Mouse (Mus musculus): ENCODE measurements around the gene Rcc1. TPM values are rescaled to one million over a fixed set of nuclear protein-coding genes. Genes with fewer than 3 reads are reported as not detected.

The Rcc1 gene
- 27.0 and 42.3 TPM in 2 replicates for total RNA-seq (2015; ENCODE audit: low replicate concordance)
- total RNA-seq (2017; ENCODE audit: low replicate concordance): 36.5 and 47.0 TPM in 2 replicates

- peak; percentile 84 for ATAC-seq (replicated peaks; ENCODE audit: low FRiP score, poor library complexity, severe bottlenecking)
These were observed at the start of gene Rcc1 for GRCm38 (mm10) chr4:132353481-132353885. TSS of gene Rcc1 (minus strand) at chr4:132353605.

DNA sequence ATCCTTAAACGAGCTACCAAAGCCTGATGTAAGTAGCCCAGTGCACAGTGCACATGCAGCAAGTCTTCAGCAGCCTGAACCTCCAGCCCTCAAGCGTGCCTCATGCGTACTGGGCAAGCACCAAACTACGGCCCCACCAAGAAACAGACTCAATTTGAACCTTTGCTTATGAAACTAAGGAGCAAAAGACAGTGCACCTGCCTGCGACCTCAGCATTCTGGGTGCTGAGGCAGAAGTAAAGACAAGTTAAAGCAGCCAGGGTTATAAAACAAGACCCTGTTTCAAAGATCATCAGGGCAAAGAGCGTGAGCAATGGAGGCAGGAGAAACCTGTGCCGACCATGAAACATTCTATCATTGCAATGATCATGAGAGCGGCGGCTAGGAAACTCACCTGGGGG, 47.6 kb upstream of the Rcc1 start:
- ATAC-seq (replicated peaks; ENCODE audit: low FRiP score, poor library complexity, severe bottlenecking): no peak

DNA sequence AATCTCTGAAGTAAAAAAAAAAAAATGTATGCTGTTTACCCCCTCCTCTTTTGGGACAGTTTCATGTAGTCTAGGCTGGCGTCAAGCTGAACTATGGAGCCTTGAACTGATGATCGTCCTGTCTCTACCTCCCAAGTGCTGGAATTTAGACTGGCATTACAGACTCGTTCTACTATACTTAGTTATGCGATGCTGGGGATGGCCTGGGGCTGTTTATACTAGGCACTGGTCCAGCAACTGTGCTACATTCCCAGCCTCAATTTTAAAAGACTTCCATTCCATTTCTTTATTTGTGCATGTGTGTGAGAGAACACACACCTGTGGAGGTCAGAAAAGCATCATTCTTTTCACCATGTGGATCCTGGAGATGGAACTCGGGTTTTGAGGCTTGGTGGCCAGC, 45.5 kb upstream of the Rcc1 start:
- ATAC-seq (replicated peaks; ENCODE audit: low FRiP score, poor library complexity, severe bottlenecking): no peak

DNA sequence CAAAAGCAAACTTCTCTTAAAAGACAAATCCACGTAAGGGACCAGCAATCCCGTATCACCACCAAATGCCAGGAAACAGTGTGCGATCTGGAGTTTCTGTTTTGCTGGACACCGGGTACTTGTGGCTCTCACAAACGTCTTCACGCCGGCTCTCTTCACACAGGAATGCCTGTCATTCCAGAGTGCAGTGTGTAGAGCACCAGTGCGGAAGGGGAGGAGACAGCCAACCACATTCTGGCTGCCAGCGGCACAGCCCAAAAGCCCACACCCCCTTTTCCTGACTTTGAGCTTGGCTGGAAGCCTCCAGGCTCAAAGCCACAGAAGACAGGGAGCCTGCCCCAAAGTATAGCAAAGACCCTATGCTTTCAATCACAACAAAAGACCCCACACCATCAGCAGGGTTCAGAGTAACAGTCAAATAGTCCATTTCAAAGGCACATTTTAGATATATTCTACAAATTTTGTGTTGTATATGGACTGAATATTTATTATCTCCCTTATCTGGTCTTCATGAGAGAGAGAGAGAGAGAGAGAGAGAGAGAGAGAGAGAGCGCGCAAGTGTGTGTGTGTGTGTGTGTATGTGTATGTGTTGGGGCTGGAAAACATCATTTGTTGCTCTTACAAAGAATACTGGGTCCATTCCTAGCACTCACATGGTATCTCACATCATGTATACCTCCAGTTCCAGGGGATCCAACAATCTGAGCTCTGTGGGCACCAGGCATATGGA, 44.8 kb upstream of the Rcc1 start:
- peak; percentile 97 for ATAC-seq (replicated peaks; ENCODE audit: low FRiP score, poor library complexity, severe bottlenecking)

- no peak for ATAC-seq (replicated peaks; ENCODE audit: low FRiP score, poor library complexity, severe bottlenecking)
These were observed 43.7 kb upstream of the Rcc1 start for GRCm38 (mm10) chr4:132397120-132397519.

DNA sequence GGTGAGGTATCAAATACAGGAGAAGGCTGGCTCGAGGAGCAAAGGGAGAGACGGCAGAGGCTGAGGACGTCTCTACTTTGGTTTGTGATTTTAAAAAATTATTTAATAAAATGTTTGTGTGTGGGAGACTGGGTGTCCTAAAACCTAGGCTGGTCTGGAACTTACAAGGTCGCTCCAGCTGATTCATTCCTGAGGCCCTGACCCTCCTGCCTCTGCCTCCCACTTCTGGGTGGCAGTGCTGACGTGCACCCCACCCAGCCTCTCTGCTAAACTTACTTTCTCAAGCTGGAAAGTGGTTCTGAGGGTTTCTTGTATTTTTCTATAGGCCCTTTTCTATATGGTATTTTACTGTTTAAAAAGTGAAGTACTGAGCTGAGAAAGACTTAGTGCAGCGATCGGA, 42.8 kb upstream of the Rcc1 start:
- no peak for ATAC-seq (replicated peaks; ENCODE audit: low FRiP score, poor library complexity, severe bottlenecking)

DNA sequence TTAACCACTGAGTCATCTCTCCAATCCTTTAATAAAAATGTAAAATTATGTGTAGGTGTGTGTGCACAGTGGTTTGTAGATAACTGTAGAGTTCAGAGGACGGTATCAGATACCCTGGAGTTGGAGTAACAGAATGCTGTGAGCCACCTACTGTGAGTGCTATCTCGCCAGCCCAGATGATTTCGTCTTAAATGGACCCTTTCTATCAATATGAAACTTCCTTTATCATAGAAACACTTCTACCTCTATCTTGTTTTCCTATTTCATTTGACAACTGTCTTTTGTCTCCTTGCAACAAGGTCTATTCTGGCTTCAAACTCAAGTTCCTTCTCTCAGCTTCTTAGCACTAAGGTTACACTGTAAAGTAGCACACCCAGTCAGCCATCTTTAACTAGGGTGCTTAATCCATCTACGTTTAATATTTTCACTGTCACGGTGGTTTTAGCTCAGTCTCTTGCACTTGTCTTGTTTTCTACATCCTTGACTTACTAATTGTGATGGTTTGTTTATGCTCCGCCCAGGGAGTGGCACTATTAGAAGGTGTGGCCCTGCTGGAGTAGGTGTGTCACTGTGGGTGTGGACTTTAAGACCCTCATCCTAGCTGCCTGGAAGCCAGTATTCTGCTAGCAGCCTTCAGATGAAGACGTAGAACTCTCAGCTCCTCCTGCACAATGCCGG, 37.8 kb upstream of the Rcc1 start:
- ATAC-seq (replicated peaks; ENCODE audit: low FRiP score, poor library complexity, severe bottlenecking): peak; percentile 88

- ATAC-seq (replicated peaks; ENCODE audit: low FRiP score, poor library complexity, severe bottlenecking): no peak
These were observed 35.9 kb upstream of the Rcc1 start for GRCm38 (mm10) chr4:132389302-132389701.

- ATAC-seq (replicated peaks; ENCODE audit: low FRiP score, poor library complexity, severe bottlenecking): no peak
These were observed 34.2 kb upstream of the Rcc1 start for GRCm38 (mm10) chr4:132387617-132388016.

DNA sequence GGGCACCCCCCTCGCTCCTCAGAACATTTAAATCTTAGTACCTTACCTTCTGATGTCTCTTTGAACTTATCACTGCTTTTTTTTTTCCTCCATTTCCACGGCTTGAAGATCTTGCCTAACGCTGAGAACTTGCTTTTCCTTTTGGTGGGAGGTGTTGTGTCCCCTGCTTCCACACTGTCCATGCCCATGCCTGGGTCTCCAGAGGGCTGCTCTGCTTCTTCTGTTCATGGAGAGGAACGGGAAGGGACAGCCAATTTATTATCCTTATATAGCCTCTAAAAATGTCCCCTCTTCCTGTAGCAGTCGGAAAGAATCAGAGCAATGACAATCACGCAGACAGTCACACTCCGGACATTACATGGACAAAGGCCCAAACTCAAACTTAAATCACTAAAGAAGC, 33.4 kb upstream of the Rcc1 start:
- ATAC-seq (replicated peaks; ENCODE audit: low FRiP score, poor library complexity, severe bottlenecking): no peak

- no peak for ATAC-seq (replicated peaks; ENCODE audit: low FRiP score, poor library complexity, severe bottlenecking)
These were observed 32.5 kb upstream of the Rcc1 start for GRCm38 (mm10) chr4:132385771-132386410.

GRCm38 (mm10) chr4:132383455-132383854, 30.1 kb upstream of the Rcc1 start:
- no peak for ATAC-seq (replicated peaks; ENCODE audit: low FRiP score, poor library complexity, severe bottlenecking)

GRCm38 (mm10) chr4:132382296-132382695, 28.9 kb upstream of the Rcc1 start:
- no peak for ATAC-seq (replicated peaks; ENCODE audit: low FRiP score, poor library complexity, severe bottlenecking)

DNA sequence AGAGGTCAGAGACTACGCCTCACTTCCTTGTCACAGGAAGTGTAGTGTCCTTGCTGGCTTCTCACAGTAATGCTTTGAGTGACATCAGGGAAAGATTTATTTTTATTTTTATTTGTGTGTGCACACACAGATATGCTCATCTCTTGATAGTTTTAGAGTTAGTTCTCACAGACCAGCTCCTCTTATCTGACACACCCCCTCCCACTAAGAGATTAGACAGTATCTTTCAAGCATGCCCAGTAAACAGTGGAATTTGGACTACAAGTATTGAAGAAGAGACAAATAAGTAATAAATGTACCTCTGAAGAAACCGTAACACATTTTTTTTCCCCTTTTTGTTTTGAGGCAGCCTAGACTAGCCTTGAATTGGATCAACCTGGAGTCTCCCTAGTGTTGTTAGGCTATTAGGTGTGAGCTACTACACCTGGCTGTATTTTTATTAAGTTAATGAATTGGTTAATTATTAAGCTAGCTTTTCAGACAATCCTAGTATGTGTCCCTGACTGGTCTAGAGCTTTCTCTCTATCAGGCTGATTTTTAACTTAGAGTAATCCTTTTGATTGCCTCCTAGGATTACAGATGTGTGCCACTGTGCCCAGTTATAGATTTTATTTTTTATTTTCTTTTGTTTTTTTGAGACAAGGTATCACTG, 27.7 kb upstream of the Rcc1 start:
- no peak for ATAC-seq (replicated peaks; ENCODE audit: low FRiP score, poor library complexity, severe bottlenecking)

GRCm38 (mm10) chr4:132373820-132374219, 20.4 kb upstream of the Rcc1 start:
- no peak for ATAC-seq (replicated peaks; ENCODE audit: low FRiP score, poor library complexity, severe bottlenecking)

- ATAC-seq (replicated peaks; ENCODE audit: low FRiP score, poor library complexity, severe bottlenecking): no peak
These were observed 16.7 kb upstream of the Rcc1 start for GRCm38 (mm10) chr4:132369953-132370750.

- no peak for ATAC-seq (replicated peaks; ENCODE audit: low FRiP score, poor library complexity, severe bottlenecking)
These were observed 14.2 kb upstream of the Rcc1 start for GRCm38 (mm10) chr4:132367480-132368201.

DNA sequence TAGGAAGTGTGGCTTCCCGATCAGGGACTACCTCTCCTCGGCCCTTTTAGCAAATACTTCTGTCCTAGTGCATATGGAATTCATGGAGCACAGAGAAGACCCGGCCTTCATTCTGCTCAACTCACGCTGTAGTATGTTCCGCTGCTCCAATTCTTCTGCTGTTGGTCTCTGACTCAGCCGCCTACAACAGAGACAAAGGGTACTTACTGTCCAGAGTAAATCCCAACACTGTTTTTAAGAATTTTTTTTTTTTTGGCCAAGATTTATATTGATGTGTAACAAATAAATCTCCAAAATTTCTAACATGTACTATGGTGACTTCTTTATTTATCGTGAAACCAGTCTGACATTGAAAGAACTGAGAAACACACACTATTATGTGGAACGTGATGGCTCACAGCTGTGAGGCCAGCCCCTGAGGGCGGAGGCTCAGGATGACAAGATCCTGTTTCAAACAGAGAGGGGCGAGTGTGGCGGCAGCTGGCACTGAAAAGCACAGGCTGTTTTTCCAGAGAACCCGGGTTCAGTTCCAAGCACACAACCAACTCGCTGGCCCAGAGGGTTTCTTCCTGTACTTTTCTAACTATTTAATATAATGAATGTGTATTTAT, 12.2 kb upstream of the Rcc1 start:
- ATAC-seq (replicated peaks; ENCODE audit: low FRiP score, poor library complexity, severe bottlenecking): no peak

DNA sequence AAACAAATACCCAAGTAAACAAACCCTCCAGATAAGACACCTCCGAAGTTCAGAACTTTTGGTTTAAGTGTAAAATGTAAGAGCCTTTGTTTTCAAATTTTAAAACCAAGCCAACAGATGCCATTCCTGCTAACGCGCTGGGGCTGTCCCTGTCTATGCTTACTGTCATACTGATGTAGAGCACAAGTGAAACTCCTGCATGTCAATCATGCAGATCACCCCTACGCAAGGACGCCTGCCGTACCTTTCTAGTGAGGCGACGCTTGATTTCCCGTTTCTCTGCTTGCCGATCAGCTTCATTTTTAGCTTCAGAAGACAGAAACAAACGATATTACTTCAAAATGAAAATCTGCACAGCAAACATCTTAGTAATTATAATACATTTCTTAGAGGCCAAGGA, 10.1 kb upstream of the Rcc1 start:
- no peak for ATAC-seq (replicated peaks; ENCODE audit: low FRiP score, poor library complexity, severe bottlenecking)
